Mouse (Mus musculus) midbrain, postnatal 0 days (tissue): Measurements from ENCODE around the gene Ube2q2. TPM values are rescaled to one million over a fixed set of nuclear protein-coding genes. Genes with fewer than 3 reads are reported as not detected.

ENCODE experiments used
- ATAC-seq: fragments of 200-750 bp; cut with Nextera tagmentation; 2 replicates; pipeline ENCODE4 v1.8.0; 2017; ENCODE audit warnings: moderate number of reproducible peaks, mild to moderate bottlenecking, moderate TSS enrichment, moderate library complexity; ENCODE audit not compliant: low FRiP score
- DNase-seq: peaks from one replicate; pipeline ENCODE4 v3.0.0-alpha.2; 2015; ENCODE audit warnings: low spot score
- H3K27ac ChIP-seq: fragments of 300-500 bp; sonication (generic); 2 replicates; pipeline ENCODE4 v1.5.1; 2014; ENCODE audit warnings: low read depth, mild to moderate bottlenecking, low read length, mixed read lengths
- H3K27me3 ChIP-seq: fragments of 300-500 bp; sonication (generic); 2 replicates; pipeline ENCODE4 v1.6.1; 2014; ENCODE audit warnings: low read length, control low read depth, mixed read lengths; ENCODE audit not compliant: insufficient read depth
- H3K36me3 ChIP-seq: fragments of 300-500 bp; sonication (generic); 2 replicates; pipeline ENCODE4 v1.6.1; 2014; ENCODE audit warnings: low read length, control low read depth, mixed read lengths; ENCODE audit not compliant: insufficient read depth
- H3K4me1 ChIP-seq: fragments of 300-500 bp; sonication (generic); 2 replicates; pipeline ENCODE4 v1.6.1; 2014; ENCODE audit warnings: mild to moderate bottlenecking, control low read depth, antibody characterized with exemption, low read length, mixed read lengths; ENCODE audit not compliant: insufficient read depth
- H3K4me2 ChIP-seq: fragments of 300-500 bp; sonication (generic); 2 replicates; pipeline ENCODE4 v1.6.1; 2014; ENCODE audit warnings: low read depth, mild to moderate bottlenecking, low read length, mixed read lengths; ENCODE audit not compliant: poor library complexity, severe bottlenecking
- H3K4me3 ChIP-seq: fragments of 300-500 bp; sonication (generic); 2 replicates; pipeline ENCODE4 v1.5.1; 2014; ENCODE audit warnings: low read depth, mild to moderate bottlenecking, low read length, moderate library complexity
- H3K9ac ChIP-seq: fragments of 300-500 bp; sonication (generic); replicated peaks from 2 replicates; pipeline ENCODE4 v1.6.1; 2014; ENCODE audit warnings: mild to moderate bottlenecking, low read length, moderate library complexity, mixed read lengths; ENCODE audit not compliant: poor library complexity, severe bottlenecking
- H3K9me3 ChIP-seq: fragments of 300-500 bp; sonication (generic); 2 replicates; pipeline ENCODE4 v1.6.1; 2016; ENCODE audit warnings: low read length, control low read depth
- CTCF ChIP-seq: IDR thresholded peaks from 2 replicates; pipeline ENCODE4 v1.5.1; 2016; ENCODE audit warnings: antibody characterized with exemption, mild to moderate bottlenecking
- WGBS: fragments of 180-500 bp; shearing (Covaris S2); extraction: QIAGEN DNeasy Blood & Tissue Kit; methylation state at CpG from one replicate; pipeline ENCODE4 v1.1.7; 2014; 5-methylcytosine and 5-hydroxymethylcytosine counted together
- polyA plus RNA-seq: library from polyadenylated mRNA; unstranded; fragments of >200 nt; fragmentation: Nextera tagmentation; extraction: Ambion mirVana; gene quantifications from 2 replicates; pipeline ENCODE4 v1.2.1, GENCODE M21; 2015
- total RNA-seq: library from RNA; depleted of rRNA; stranded (reverse); fragments of >200 nt; gene quantifications from 2 replicates; pipeline ENCODE4 v1.2.3, GENCODE M21; 2014

Ube2q2 gene
- total and polyA plus RNA-seq, 2 experiments from 2014 or later: 28.1 to 34.5 TPM

DNA sequence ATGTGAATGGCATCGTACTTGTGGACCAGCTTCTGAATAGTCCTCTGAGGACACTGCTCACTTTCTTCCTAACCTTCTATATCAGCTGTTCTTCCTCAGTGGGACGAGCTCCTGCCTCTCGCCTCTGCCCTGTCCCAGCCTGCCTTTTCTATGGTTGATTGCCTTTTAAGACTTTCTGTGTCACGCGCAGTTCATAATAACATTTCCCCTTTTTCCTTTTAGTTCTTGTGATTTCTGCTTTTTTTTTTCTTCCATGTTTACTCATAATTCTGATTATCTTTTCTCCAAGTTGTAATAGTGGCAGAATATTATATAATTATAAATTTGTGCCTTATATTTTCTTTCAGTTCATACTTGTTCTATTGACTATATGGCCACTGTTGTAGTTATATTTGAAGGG is 4.3 kb downstream of the Ube2q2 start:
- no peak for DNase-seq
- Histone ChIP-seq H3K4me1 (peaks cover 5% of the 10 kb centered on the region), H3K4me3 (no peak overlapping the region), H3K27ac (no peak overlapping the region), H3K9ac (no peak overlapping the region), H3K9me3 (no peaks in the 10 kb centered on the region), H3K4me2 (no peak overlapping the region), H3K27me3 (no peaks in the 10 kb centered on the region), H3K36me3 (no peaks in the 10 kb centered on the region)
- ATAC-seq: no peak
- no peak for TF ChIP-seq CTCF
- WGBS: 85% methylated on average over 5 of the region's 5 CpGs

DNA sequence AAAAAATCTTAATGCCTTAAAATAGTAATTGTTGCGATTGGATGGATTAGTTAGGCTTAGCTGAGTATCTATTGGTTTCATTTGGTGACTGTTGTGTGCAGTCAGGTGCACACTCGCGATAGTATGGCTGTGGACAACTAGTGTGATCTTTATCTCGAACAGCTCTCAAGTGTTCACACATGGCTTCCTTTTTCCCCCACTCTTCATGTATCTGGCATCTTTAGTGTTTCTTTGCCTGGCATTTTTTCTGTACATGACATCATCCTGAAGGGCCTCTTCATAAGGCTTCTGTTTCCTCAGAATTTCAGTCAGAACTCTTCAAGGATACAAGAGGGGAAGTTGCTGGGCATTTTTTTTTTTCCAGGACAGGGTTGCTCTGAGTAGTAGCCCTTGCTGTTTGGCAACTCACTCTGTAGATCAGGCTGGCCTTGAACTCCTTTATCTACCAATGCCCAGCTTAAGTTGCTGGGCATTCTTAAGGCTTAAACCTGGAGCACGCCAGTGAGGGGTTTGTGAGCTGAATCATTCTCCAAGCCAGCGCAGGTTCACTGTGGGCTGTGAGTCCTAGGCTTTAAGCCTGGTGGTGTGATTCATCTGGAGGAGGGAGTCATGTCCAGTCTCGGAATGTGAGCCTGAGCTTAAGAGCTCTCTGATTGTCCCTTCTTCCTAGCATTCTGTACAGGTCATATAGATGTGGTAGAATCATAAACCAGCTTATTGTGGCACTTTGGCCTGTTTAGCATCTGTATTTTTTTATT is 22.2 kb downstream of the Ube2q2 start:
- TF ChIP-seq CTCF: no peak
- Histone ChIP-seq H3K36me3 (peaks cover 4% of the 10 kb centered on the region; the same call in 1 of the 2 replicates), H3K27me3 (no peaks in the 10 kb centered on the region), H3K27ac (no peak overlapping the region), H3K4me3 (no peak overlapping the region), H3K4me1 (no peaks in the 10 kb centered on the region), H3K4me2 (no peak overlapping the region), H3K9me3 (no peaks in the 10 kb centered on the region), H3K9ac (no peak overlapping the region)
- DNase-seq (no peak), ATAC-seq (no peak)
- 89% methylated on average over 7 of the region's 7 CpGs for WGBS

DNA sequence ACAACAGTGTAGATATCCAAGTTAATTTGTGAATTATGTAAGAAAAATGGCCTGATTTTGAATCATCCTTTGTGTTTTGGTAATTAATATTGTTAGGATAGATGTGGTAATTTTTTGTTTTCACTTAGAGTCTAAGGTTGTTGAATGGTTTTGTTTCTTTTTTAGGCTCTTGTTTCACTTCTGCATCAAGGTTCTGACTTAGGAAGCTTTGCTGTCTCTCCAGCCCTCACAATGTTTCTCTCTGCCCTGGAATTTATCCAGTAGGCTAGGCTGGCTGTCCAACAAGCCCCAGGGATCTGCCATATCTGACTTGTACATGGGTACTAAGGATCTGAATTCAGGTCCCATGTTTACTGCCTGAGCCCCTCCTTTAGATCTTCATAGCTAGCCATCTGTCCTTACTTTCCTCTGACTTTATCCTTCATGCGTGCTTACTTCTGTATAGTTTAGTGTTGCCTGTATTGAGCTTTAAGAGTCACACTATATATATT is 23.6 kb downstream of the Ube2q2 start:
- Histone ChIP-seq H3K9me3 (no peaks in the 10 kb centered on the region), H3K27me3 (no peaks in the 10 kb centered on the region), H3K4me3 (no peak overlapping the region), H3K4me1 (no peaks in the 10 kb centered on the region), H3K36me3 (no peaks in the 10 kb centered on the region; the same call in 1 of the 2 replicates), H3K27ac (no peak overlapping the region), H3K4me2 (no peak overlapping the region), H3K9ac (no peak overlapping the region)
- DNase-seq (no peak), ATAC-seq (no peak)
- TF ChIP-seq CTCF: no peak
- 92% methylated on average over 1 of the region's 1 CpGs for WGBS

DNA sequence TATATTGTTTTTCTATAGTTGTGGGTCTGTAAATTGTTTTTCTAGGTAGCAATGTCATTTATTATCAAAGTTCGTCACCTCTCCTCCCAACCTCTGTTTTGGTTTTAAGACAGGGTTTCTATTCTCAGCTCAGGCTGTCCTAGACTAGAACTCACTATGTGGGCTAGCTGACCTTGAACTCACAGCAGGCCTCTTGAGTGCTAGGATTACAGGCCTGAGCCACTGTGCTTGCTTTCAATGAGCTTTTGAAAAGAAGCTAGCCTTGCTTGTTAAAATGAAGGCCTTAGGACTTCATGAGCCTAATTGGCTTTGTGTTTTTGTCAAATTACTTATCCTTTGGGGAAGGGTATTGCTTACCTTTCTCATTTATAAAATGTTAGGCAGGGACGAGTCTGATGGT is 25.6 kb downstream of the Ube2q2 start:
- H3K9me3 ChIP-seq: no peaks in the 10 kb centered on the region
- no peak for TF ChIP-seq CTCF
- no peak overlapping the region for H3K4me2 ChIP-seq
- 81% methylated on average over 2 of the region's 2 CpGs for WGBS
- DNase-seq (no peak), ATAC-seq (no peak)
- no peak overlapping the region for H3K4me3 ChIP-seq
- H3K4me1 ChIP-seq: no peaks in the 10 kb centered on the region
- H3K27ac ChIP-seq: no peak overlapping the region
- H3K27me3 ChIP-seq: no peaks in the 10 kb centered on the region
- no peak overlapping the region for H3K9ac ChIP-seq
- no peaks in the 10 kb centered on the region; the same call in 1 of the 2 replicates for H3K36me3 ChIP-seq

DNA sequence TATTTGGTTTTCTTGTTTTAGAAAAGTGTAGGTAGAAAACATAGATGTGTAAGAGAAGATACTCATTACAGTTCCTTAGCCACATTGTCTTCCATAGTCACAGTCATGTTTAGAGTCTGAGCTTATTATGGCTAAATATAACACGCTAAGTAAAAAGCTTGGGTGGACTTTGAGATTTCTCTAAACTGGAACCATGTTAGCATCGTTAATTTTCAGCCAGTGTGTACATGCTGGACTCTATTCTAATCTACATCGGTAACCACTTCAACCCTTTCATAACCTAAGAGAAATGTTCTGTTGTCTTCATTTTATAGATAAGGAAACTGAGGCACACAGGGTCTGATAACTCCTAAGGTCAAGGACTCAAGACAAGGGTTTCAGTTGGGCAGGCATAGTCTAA is 47.2 kb downstream of the Ube2q2 start:
- no peak for TF ChIP-seq CTCF
- H3K4me1 ChIP-seq: no peaks in the 10 kb centered on the region
- no peaks in the 10 kb centered on the region for H3K27me3 ChIP-seq
- no peaks in the 10 kb centered on the region; the same call in 1 of the 2 replicates for H3K36me3 ChIP-seq
- H3K9me3 ChIP-seq: no peaks in the 10 kb centered on the region
- 96% methylated on average over 3 of the region's 3 CpGs for WGBS
- DNase-seq: no peak
- no peak overlapping the region for H3K27ac ChIP-seq
- H3K4me3 ChIP-seq: no peak overlapping the region
- ATAC-seq: no peak
- no peak overlapping the region for H3K4me2 ChIP-seq
- no peak overlapping the region for H3K9ac ChIP-seq

DNA sequence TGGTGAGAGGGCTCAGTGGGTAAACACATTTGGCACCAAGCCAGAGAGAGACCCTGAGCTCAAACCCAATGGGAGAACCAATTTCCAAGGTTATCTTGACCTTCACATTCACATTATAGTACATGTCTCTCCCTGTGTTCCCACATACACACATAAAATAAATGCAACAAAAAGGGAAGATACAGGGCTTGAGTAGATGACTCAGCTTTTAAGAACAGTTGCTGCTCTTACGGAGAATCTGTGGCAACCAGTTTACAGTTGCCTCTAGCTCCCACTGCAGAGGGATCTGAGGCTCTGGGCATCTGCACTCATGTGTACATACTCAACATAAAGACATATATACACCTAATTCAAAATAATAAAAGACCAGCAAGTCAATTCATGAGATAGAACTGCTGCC is 49.6 kb downstream of the Ube2q2 start:
- H3K4me2 ChIP-seq: no peak overlapping the region
- TF ChIP-seq CTCF: no peak
- no peaks in the 10 kb centered on the region for H3K9me3 ChIP-seq
- H3K36me3 ChIP-seq: no peaks in the 10 kb centered on the region; the same call in 1 of the 2 replicates
- no peaks in the 10 kb centered on the region for H3K4me1 ChIP-seq
- no peak for ATAC-seq
- H3K27ac ChIP-seq: no peak overlapping the region
- H3K4me3 ChIP-seq: no peak overlapping the region
- DNase-seq: no peak
- no peak overlapping the region for H3K9ac ChIP-seq
- 96% methylated on average over 1 of the region's 1 CpGs for WGBS
- H3K27me3 ChIP-seq: no peaks in the 10 kb centered on the region
